Mouse (Mus musculus): ENCODE results near the gene Zfp202. TPM values are rescaled to one million over a fixed set of nuclear protein-coding genes. Genes with fewer than 3 reads are reported as not detected.

The Zfp202 gene
- total RNA-seq, 2 experiments from 2014 or later = 4.3 to 4.5 TPM

DNA sequence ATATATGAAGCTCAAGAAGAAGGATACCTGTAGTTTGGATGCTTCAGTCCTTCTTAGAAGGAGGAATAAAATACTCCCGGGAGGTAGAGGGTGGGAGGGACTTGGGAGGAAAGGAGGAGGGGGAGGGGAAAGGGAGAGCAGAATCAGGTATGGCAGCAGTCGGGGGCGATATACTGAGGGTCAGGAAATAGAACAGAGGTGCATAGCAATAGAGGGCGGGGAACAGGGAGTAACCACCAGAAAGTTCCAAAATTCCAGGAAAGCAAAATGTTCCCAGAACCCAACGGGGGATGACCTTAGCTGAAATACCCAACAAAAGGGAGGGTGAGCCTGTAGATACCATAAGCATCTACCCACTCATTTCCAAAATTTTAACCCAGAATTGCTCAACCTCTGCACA is 48.2 kb downstream of the Zfp202 start:
- no peak for DNase-seq

DNA sequence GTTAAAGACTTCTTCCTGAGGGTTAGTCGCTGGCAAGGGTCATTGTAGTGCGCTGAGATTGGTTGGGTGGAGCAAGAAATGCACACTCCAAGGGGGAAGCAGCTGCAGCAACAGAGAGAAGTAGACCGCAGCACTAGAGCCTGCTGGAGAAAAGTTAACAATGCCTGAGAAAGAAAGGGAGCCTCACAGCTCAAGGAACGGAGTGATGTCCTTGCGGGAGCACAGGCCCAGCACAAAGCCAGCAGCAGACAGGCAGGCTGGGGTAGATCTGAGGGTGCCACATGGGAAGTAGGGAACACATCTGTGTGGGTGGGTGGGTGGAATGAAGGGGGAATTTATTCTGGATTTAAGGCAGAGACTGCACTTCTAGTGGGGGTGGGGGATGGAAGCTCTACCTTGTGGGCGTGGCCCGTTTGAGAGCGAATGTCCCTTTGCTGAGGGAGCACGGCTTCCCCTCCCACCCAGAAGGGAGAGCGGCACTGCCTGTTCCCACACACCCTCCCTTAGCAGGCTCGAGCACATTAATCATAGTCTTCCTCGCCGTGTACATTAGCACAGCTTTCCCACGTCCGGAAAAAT is 49.2 kb downstream of the Zfp202 start:
- DNase-seq = peak; percentile 54

DNA sequence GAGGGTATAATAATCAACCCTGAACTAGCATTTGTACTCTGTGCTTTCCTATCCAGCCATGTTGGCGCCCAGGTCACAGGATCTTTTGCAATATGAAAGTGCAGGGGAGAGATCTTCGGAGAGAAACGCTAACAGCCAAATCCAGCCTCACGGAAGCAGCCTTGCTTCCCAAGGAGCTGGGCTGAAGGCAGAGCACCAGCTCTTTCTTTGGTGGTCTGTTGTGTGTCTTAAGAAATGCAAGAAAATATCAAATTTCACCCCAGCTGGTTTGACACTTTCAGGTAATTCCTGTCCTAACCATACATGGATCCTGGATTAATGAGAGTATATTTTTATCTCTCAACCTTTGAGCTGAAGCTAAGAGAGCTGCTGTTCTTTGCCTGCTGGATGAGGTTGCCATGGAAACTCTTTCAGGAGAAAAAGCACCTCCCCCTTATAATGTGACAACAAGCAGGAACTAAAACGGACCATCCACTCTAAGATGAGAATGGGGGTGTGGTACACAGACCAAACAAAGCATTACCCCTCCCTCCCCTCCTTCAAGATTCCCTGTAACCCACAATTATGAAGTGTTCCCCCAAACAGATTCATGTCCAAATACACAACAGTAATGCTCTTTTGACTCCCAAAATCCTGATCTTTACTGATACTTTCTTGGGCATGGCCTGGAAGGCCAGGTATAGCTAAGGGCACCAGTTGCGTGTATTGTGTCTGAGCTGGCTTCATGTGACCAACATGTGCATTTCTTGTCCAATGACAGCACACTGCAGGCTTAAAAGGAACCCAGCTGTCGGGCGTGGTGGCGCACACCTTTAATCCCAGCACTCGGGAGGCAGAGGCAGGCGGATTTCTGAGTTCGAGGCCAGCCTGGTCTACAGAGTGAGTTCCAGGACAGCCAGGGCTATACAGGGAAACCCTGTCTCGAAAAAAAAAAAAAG is 50.1 kb downstream of the Zfp202 start:
- peak; percentile 12 for DNase-seq

DNA sequence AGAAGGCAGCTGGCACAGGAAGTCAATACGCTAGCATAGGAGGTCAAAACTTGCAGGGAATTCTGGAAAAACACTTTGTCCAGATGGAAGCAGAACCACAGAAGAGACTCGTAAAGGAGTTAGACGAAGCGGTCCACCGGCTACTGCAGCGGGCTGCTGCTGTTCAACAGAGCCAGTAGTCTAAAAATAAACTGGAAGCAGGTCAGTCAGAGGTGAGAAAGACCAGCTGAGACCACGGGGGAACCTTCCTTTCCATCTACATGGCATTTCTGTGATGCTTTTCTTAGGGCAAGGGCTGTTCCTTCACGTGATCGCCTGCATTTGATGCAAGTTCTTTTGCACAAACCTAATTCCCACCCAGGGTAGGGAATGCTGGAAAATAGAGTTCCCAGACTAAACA is 53.4 kb downstream of the Zfp202 start:
- DNase-seq = no peak

DNA sequence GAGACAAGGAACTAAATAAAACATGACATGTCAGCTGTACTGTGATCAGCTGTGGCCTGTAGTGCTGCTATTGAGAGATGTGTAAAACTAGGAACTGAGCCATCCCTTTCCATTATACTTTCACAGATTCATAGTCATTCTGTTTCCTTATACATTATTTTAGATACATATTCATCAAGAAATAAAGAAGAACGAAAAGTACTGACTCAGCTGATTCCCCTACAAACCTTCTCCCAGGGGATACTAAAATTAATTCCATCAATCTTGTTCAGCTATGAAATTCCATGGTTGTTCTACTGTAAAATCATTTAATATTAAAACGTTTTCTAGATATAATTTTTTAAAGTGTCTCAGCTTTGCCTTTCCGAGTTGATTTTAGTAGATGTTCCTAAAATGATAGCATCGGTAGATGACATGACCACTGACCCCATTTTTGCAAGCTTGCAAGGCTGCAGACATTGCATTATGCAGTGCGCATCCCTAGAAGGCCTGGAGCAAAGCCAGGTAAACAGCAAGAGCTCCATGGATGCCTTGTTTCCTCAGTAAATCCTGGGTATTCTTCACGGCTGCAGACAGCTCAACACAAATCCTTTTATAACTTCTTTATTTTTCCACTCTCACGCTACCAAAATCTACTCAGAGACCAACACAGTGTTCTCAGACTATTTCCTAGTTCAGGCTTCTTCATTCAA is 54.0 kb downstream of the Zfp202 start:
- no peak for DNase-seq

DNA sequence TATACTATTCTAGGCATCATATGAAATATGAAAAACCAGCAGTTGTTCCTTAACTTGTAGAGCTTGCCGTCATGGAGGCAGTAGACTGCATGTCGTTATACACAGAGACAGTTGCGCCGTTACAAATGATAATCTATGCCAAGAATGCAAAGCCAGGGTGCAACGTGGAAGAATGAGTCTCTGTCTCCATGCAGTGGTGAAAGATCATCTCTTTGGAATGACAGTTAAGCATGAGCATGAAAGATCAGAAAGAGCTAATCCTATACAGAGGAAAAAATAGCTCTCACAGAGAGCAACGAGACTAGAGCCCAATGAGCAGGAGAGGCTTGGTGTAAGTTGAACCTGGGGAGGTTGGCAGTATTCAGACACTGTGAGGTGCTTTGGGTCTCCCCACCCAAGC is 54.6 kb downstream of the Zfp202 start:
- no peak for DNase-seq

DNA sequence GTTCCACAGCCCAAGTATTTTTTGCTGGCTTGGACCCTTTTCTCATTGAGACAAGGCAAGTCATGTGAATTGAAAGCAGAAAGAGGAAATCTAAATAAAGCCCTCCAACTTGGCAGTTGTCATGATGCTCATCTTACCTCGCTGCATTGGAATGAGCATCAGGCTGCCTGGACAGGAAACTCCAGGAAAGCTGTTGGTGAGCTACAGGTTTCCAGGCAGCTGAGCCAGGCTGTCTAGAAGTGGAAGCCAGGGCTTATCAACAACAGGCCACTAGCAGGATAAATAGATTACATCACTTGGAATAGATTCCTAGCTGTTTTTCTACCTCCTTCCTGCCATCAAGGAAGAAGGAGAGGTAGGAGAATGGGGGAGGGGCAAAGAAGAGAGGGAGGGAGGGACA is 57.0 kb downstream of the Zfp202 start:
- DNase-seq = no peak

DNA sequence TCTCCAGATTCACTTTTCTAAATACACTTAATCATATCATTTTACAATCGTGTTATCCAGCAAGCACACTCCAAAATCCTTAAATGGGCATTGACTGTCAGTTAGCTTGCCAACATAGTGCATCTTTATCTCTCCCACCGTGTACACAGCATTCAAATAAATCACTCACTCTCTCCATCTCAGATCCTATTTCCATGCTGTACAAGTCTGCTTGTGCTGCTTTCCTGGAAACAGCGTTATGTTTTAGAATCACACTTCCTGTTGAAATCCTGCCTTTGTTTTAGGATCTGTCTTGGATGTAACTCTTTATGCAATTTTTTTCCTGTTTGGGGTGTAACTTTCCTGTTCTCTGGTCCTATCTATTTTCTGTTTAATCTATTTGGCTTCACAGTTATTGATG is 60.3 kb downstream of the Zfp202 start:
- DNase-seq = no peak

Other genes starting within 250 kb of the Zfp202 start
- gene Olfr975, start 240.3 kb upstream of the Zfp202 start, total RNA-seq (2021) = not detected
- gene Olfr976, start 231.2 kb upstream of the Zfp202 start, total RNA-seq (2021) = not detected
- gene Olfr978, start 200.2 kb upstream of the Zfp202 start, total RNA-seq (2021) = not detected
- not detected for gene Olfr979, start 188.9 kb upstream of the Zfp202 start, total RNA-seq (2021)
- not detected for gene Olfr980, start 182.7 kb upstream of the Zfp202 start, total RNA-seq (2021)
- gene Olfr981, start 170.9 kb upstream of the Zfp202 start, total RNA-seq (2021) = not detected
- not detected for gene Olfr982, start 118.5 kb upstream of the Zfp202 start, total RNA-seq (2021)
- gene Olfr983, start 98.7 kb upstream of the Zfp202 start, total RNA-seq (2021) = not detected
- gene Olfr984, start 78.1 kb upstream of the Zfp202 start, total RNA-seq (2021) = not detected
- gene Olfr985, start 62.1 kb upstream of the Zfp202 start, total RNA-seq (2021) = not detected
- gene Tmem225, start 44.2 kb upstream of the Zfp202 start, total RNA-seq (2021) = not detected
- gene Olfr986, start 11.4 kb upstream of the Zfp202 start, total RNA-seq (2021) = not detected
- gene Scn3b, start 76.9 kb downstream of the Zfp202 start, total RNA-seq (2021) = 10 to 100 TPM in 1 of 2 experiments, 1 to 10 TPM in 1; 5.6 to 11.8 TPM